ENCODE assay signal across 21 mouse cellular contexts in the genomic region with DNA sequence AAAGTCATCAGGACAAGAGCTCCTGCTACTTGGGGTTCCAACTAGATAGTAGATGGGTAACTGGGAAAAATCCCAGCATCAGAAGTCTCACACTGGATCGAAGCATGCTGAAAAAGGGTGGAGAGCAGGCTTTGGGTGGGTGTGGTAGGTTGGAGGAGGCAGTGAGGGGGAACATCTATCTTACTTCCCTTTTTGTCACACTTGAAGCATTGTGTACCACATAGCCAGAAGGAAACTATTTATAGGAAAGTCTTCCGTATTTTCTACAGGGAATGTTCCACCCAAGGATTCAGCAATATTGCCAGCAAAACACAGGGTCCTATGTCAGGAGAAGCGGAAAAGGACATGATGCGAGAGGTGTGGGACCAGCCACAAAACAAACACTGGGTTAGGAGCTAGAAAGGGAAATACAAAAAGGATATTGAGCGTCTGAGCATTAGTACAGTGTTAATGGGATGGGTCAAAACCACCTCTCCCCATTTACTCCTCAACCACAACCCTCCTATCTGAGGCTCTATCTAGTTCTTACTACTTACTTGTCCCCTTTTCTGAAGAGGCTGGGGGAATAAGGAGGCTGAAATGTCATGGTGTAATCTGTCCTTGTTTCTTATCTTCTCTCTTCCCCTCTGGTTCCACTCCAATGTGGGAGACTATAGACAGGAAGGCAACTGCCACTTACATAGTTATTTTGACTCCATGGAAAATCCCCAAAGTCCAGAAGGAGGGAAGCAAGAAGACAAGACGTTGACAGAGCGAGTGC. TPM values are rescaled to one million over a fixed set of nuclear protein-coding genes. Genes with fewer than 3 reads are reported as not detected.
A peak's percentile ranks its signal among the peaks of the same experiment; 100 is the strongest.
DNase-seq lines count a peak whose midpoint lies in the region; ATAC-seq and TF ChIP-seq lines count a peak whose summit lies in the region.
"Had no signal": no experiment of that assay in that cellular context is flagged by ENCODE, and none has a peak within 500 bp of the region (broad histone marks: within the 10 kb centered on the region; RNA-seq: fewer than 3 reads in every experiment).

No protein-coding gene starts in this region.

- peak overlapping the region; percentile 21; the same call in 1 of the 2 replicates for H3K27ac ChIP-seq in cerebellum, adult 2 months (ENCODE audit: insufficient read depth, low read length)
- H3K27ac ChIP-seq in heart, embryonic 16.5 days (ENCODE audit: low read length), result peak overlapping the region; percentile 51
- peak overlapping the region; percentile 70 for H3K27ac ChIP-seq in spleen, adult 2 months (ENCODE audit: insufficient read depth, low read length)
- H3K27ac ChIP-seq: forebrain, embryonic 10.5 days; kidney, embryonic 15.5 days; lung, embryonic 15.5 days; neural tube, embryonic 13.5 days had no signal

- H3K9ac ChIP-seq in heart, embryonic 16.5 days (ENCODE audit: low read length), result no peak overlapping the region
- H3K9ac ChIP-seq: kidney, embryonic 15.5 days; lung, embryonic 15.5 days; neural tube, embryonic 13.5 days had no signal

- 0 out of 2 replicates have a peak, but pooled peaks cover 6% of the 10 kb centered on the region for H3K4me1 ChIP-seq in cerebellum, adult 2 months (ENCODE audit: control insufficient read depth, insufficient read depth, low read length)
- H3K4me1 ChIP-seq in heart, embryonic 16.5 days (ENCODE audit: control insufficient read depth, insufficient read depth, low read length), result peaks cover 6% of the 10 kb centered on the region; the same call in 1 of the 2 replicates
- H3K4me1 ChIP-seq in spleen, adult 2 months (ENCODE audit: control insufficient read depth, insufficient read depth, insufficient read length), result peaks cover 11% of the 10 kb centered on the region
- H3K4me1 ChIP-seq: neural tube, embryonic 13.5 days had no signal

- TF ChIP-seq CTCF in cerebellum, adult 2 months (IDR thresholded peaks at IDR 0.05; ENCODE audit: borderline replicate concordance, insufficient read depth, low read depth, low read length), result no peak
- no peak for TF ChIP-seq CTCF in spleen, adult 2 months (IDR thresholded peaks at IDR 0.05; ENCODE audit: extremely low read depth, insufficient read depth, insufficient read length, insufficient replicate concordance)

- whole genome bisulfite sequencing in cerebellum, adult 2 months, result 92% methylated on average over 7 of the region's 7 CpGs
- 51% methylated on average over 7 of the region's 7 CpGs for WGBS in heart, embryonic 16.5 days
- 58% methylated on average over 7 of the region's 7 CpGs for WGBS in spleen, adult 2 months

- H3K36me3 ChIP-seq in heart, embryonic 16.5 days (ENCODE audit: control insufficient read depth, insufficient read depth), result no peaks in the 10 kb centered on the region
- no peaks in the 10 kb centered on the region for H3K36me3 ChIP-seq in spleen, adult 2 months (ENCODE audit: control insufficient read depth, insufficient read depth, low read length)
- H3K36me3 ChIP-seq: forebrain, embryonic 10.5 days; kidney, embryonic 15.5 days; lung, embryonic 15.5 days; neural tube, embryonic 13.5 days had no signal

- ATAC-seq in heart, embryonic 16.5 days (replicated peaks; ENCODE audit: extremely low read depth, insufficient read depth, low FRiP score), result no peak
- no peak for ATAC-seq in inflammation-experienced regulatory T-cells, adult 6 months

- no peak overlapping the region for H3K4me2 ChIP-seq in heart, embryonic 16.5 days (ENCODE audit: low read depth, low read length)
- H3K4me2 ChIP-seq: kidney, embryonic 15.5 days; liver, embryonic 11.5 days; lung, embryonic 15.5 days; midbrain, embryonic 11.5 days; neural tube, embryonic 13.5 days had no signal

- no peak for DNase-seq in cerebellum, adult 2 months
- no peak for DNase-seq in cerebellum, adult 9-10 months
- DNase-seq in heart, postnatal 4 days, result no peak
- no peak for DNase-seq in spleen, adult 2 months (ENCODE audit: low read depth in 1 of 2, low spot score in 2 of 2)
- DNase-seq in spleen, postnatal 14 days (ENCODE audit: low spot score in 2 of 2), result no peak
- no peak for DNase-seq in thymus, postnatal 10 days (ENCODE audit: low spot score in 2 of 2)
- DNase-seq: adrenal gland, adult 8-10 months; cerebellum, adult 8-10 months; gastrocnemius, postnatal 36 days; left cerebral cortex, postnatal 4 days; right cerebral cortex, postnatal 14 days; thymus, postnatal 36 days had no signal

- no peak for TF ChIP-seq POLR2A in cerebellum, adult 2 months (IDR thresholded peaks at IDR 0.05; ENCODE audit: borderline replicate concordance, insufficient read depth, low read length)
- no peak for TF ChIP-seq POLR2A in spleen, adult 2 months (IDR thresholded peaks at IDR 0.05; ENCODE audit: low read depth, low read length)

- H3K27me3 ChIP-seq in cerebellum, adult 2 months (ENCODE audit: control insufficient read depth, insufficient read depth, low read length), result no peaks in the 10 kb centered on the region
- H3K27me3 ChIP-seq in heart, embryonic 16.5 days (ENCODE audit: control insufficient read depth, insufficient read depth, low read length), result no peaks in the 10 kb centered on the region; the same call in 1 of the 2 replicates
- no peaks in the 10 kb centered on the region for H3K27me3 ChIP-seq in spleen, adult 2 months (ENCODE audit: control insufficient read depth, insufficient read depth, low read length)
- H3K27me3 ChIP-seq: CH12.LX had no signal

- no peak overlapping the region for H3K4me3 ChIP-seq in cerebellum, adult 2 months (replicated peaks; ENCODE audit: insufficient read depth, low read depth, low read length)
- H3K4me3 ChIP-seq in heart, embryonic 16.5 days (ENCODE audit: low read length), result no peak overlapping the region
- H3K4me3 ChIP-seq in spleen, adult 2 months (ENCODE audit: extremely low read depth, insufficient read depth, insufficient read length), result no peak overlapping the region
- H3K4me3 ChIP-seq: forebrain, embryonic 10.5 days; kidney, embryonic 15.5 days; lung, embryonic 15.5 days; neural tube, embryonic 13.5 days had no signal

- H3K9me3 ChIP-seq in heart, embryonic 16.5 days (replicated peaks; ENCODE audit: control insufficient read depth, low read length), result no peaks in the 10 kb centered on the region
- H3K9me3 ChIP-seq: forebrain, embryonic 10.5 days; kidney, embryonic 15.5 days; lung, embryonic 15.5 days; neural tube, embryonic 13.5 days had no signal

RNA-seq across cellular contexts. Expression of a gene that starts 52.6 kb away (rescaled TPM):
- polyA plus RNA-seq in cerebellum, adult 2 months (2012; rRNA removed), result 155 and 168 TPM in 2 replicates
- 204 and 223 TPM in 2 replicates for polyA plus RNA-seq in heart, embryonic 16.5 days (2015; fragmentation: Nextera tagmentation; extraction: Ambion mirVana)
- total RNA-seq in heart, postnatal 4 days (2021), result 100 to 1,000 TPM; 101 to 105 TPM
- 173 and 218 TPM in 2 replicates for polyA plus RNA-seq in spleen, adult 2 months (2012; rRNA removed)
- polyA plus RNA-seq in inflammation-experienced regulatory T-cells, adult 6 months (2017; shearing (Covaris generic)), result 100 to 1,000 TPM; 154 to 316 (median 209) TPM
